Mouse (Mus musculus): ENCODE results near the gene Diaph2. TPM values are rescaled to one million over a fixed set of nuclear protein-coding genes. Genes with fewer than 3 reads are reported as not detected.

The Diaph2 gene
- polyA plus RNA-seq (2012; ENCODE audit: low replicate concordance): 1.2 and 1.9 TPM in 2 replicates

GRCm38 (mm10) chrX:129749571-129750061, at the start of gene Diaph2:
Gene Diaph2, plus strand, starts transcription at chrX:129749742.

Data from leukemia stem cell, adult 10-12 weeks (primary cell).